ENCODE assay signal across 17 mouse cellular contexts in the genomic region with DNA sequence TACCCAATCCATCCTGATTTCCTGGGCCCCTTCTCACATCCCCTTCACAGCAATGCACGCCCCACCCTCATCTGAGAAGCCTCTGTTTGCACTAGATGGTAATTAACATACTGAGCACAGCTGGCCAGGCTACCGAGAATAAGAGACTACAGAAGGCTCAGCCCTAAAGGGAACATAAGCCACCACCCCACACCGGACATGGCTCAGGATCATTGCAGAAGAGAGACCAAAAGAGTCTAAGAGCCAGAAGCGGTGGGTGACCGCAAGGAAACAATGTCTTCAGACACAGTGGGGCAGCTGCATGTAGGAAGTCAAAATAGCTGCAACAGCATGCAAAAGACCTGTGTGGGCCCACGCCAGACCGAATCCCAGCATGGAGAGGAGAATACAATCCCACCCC. TPM values are rescaled to one million over a fixed set of nuclear protein-coding genes. Genes with fewer than 3 reads are reported as not detected.
A peak's percentile ranks its signal among the peaks of the same experiment; 100 is the strongest.
DNase-seq lines count a peak whose midpoint lies in the region; ATAC-seq and TF ChIP-seq lines count a peak whose summit lies in the region.
"Had no signal": no experiment of that assay in that cellular context is flagged by ENCODE, and none has a peak within 500 bp of the region (broad histone marks: within the 10 kb centered on the region; RNA-seq: fewer than 3 reads in every experiment).

No protein-coding gene starts in this region.

- no peak overlapping the region for H3K4me3 ChIP-seq in liver, embryonic 12.5 days
- no peak overlapping the region for H3K4me3 ChIP-seq in limb, embryonic 13.5 days
- H3K4me3 ChIP-seq: erythroblast, embryonic 14.5 days; myocyte had no signal

- H3K9me3 ChIP-seq in liver, embryonic 12.5 days (replicated peaks), result no peaks in the 10 kb centered on the region
- H3K9me3 ChIP-seq in limb, embryonic 13.5 days, result no peaks in the 10 kb centered on the region

- WGBS in liver, embryonic 12.5 days (ENCODE audit: insufficient replicate concordance), result 27% methylated on average over 7 of the region's 7 CpGs
- WGBS in limb, embryonic 13.5 days, result 48% methylated on average over 7 of the region's 7 CpGs

- H3K27ac ChIP-seq in liver, embryonic 12.5 days, result no peak overlapping the region
- no peak overlapping the region for H3K27ac ChIP-seq in limb, embryonic 13.5 days
- H3K27ac ChIP-seq: macrophage had no signal

- TF ChIP-seq CTCF in brain, embryonic 14.5 days (IDR thresholded peaks at IDR 0.05; ENCODE audit: borderline replicate concordance, extremely low read depth, insufficient read depth, insufficient read length), result no peak

- no peaks in the 10 kb centered on the region for H3K36me3 ChIP-seq in liver, embryonic 12.5 days
- no peaks in the 10 kb centered on the region for H3K36me3 ChIP-seq in limb, embryonic 13.5 days

- peaks cover 10% of the 10 kb centered on the region for H3K27me3 ChIP-seq in liver, embryonic 12.5 days (replicated peaks)
- peaks cover 13% of the 10 kb centered on the region for H3K27me3 ChIP-seq in limb, embryonic 13.5 days

- peak overlapping the region; percentile 3; the same call in 1 of the 2 replicates for H3K4me2 ChIP-seq in liver, embryonic 12.5 days
- H3K4me2 ChIP-seq in limb, embryonic 13.5 days (replicated peaks), result peak overlapping the region; percentile 31; the same call in 1 of the 2 replicates

- H3K9ac ChIP-seq in liver, embryonic 12.5 days, result no peak overlapping the region
- H3K9ac ChIP-seq in limb, embryonic 13.5 days, result no peak overlapping the region

- ATAC-seq in liver, embryonic 12.5 days, result no peak
- ATAC-seq in limb, embryonic 13.5 days (ENCODE audit: low FRiP score, low read depth), result no peak

- H3K4me1 ChIP-seq in liver, embryonic 12.5 days, result no peaks in the 10 kb centered on the region
- H3K4me1 ChIP-seq in limb, embryonic 13.5 days, result peaks cover 9% of the 10 kb centered on the region

- peak; percentile 23 for DNase-seq in embryo, embryonic 10.5 days (ENCODE audit: low spot score)
- no peak for DNase-seq in embryo, embryonic 10 days (ENCODE audit: low spot score)
- no peak for DNase-seq in liver
- DNase-seq in brain, embryonic 14.5 days (ENCODE audit: low read depth), result peak; percentile 12
- no peak for DNase-seq in adrenal gland, postnatal 14 days
- DNase-seq in urinary bladder, adult 18-20 months (ENCODE audit: low spot score in 2 of 2), result no peak
- DNase-seq: adrenal gland, adult 8-10 months; cerebellum, postnatal 25 days; heart, postnatal 10 days; kidney, postnatal 10 days; lung, adult 18-20 months had no signal

- TF ChIP-seq POLR2A in brain, embryonic 14.5 days (IDR thresholded peaks at IDR 0.05; ENCODE audit: borderline replicate concordance, extremely low read depth, insufficient read depth, insufficient read length, poor library complexity, severe bottlenecking), result no peak

RNA-seq across cellular contexts. Expression of gene Erv3, which starts 50.7 kb away (rescaled TPM):
- not detected in 2 replicates for polyA plus RNA-seq in liver, embryonic 12.5 days (2016; fragmentation: Nextera tagmentation; extraction: Ambion mirVana)
- polyA plus RNA-seq in brain, embryonic 14.5 days (2012; rRNA removed), result 0.03 and 0.04 TPM in 2 replicates
- not detected in 2 replicates for polyA plus RNA-seq in limb, embryonic 13.5 days (2015; fragmentation: Nextera tagmentation; extraction: Ambion mirVana)
- total RNA-seq in adrenal gland, postnatal 14 days (2021), result not detected in 2 replicates
- total RNA-seq: adrenal gland, adult 8-10 months; heart, postnatal 10 days had no signal
- polyA plus RNA-seq: erythroblast, embryonic 14.5 days; macrophage; stomach, embryonic 16.5 days had no signal

Comparison
In these comparisons a context has a peak if more than half of its experiments do, and no peak if none do; other contexts are left out.
1. DNase-seq: peak in embryo, embryonic 10.5 days (single experiment) and brain, embryonic 14.5 days (single experiment); none in embryo, embryonic 10 days (single experiment), liver (single experiment), adrenal gland, postnatal 14 days (single experiment) and urinary bladder, adult 18-20 months (0 of 2).